Mouse (Mus musculus): Measurements from ENCODE around the gene AC170998.1. TPM values are rescaled to one million over a fixed set of nuclear protein-coding genes. Genes with fewer than 3 reads are reported as not detected.

Gene AC170998.1
- total and polyA plus RNA-seq, 2 experiments from 2014 or later: 2.7 to 3.2 TPM

GRCm38 (mm10) chr17:28701171-28701570 is 24.7 kb upstream of the AC170998.1 start:
- H3K4me2 ChIP-seq (ENCODE audit: low read depth, low read length, poor library complexity, severe bottlenecking): no peak overlapping the region
- DNase-seq (ENCODE audit: low spot score) (no peak), ATAC-seq (ENCODE audit: low FRiP score) (no peak)
- no peak overlapping the region for H3K9ac ChIP-seq (replicated peaks; ENCODE audit: low read length, poor library complexity, severe bottlenecking)
- no peak overlapping the region for H3K4me3 ChIP-seq (ENCODE audit: low read depth, low read length)
- no peaks in the 10 kb centered on the region for H3K27me3 ChIP-seq (ENCODE audit: insufficient read depth, low read length)
- H3K9me3 ChIP-seq (ENCODE audit: low read length): no peaks in the 10 kb centered on the region
- no peak for TF ChIP-seq CTCF (IDR thresholded peaks at IDR 0.05)
- no peaks in the 10 kb centered on the region for H3K36me3 ChIP-seq (ENCODE audit: insufficient read depth, low read length)
- 93% methylated on average over 4 of the region's 4 CpGs for WGBS
- H3K4me1 ChIP-seq (ENCODE audit: insufficient read depth, low read length): 0 out of 2 replicates have a peak, but pooled peaks cover 6% of the 10 kb centered on the region
- H3K27ac ChIP-seq (ENCODE audit: low read depth, low read length): no peak overlapping the region

- DNase-seq (ENCODE audit: low spot score) (no peak), ATAC-seq (ENCODE audit: low FRiP score) (no peak)
- no peak overlapping the region for H3K9ac ChIP-seq (replicated peaks; ENCODE audit: low read length, poor library complexity, severe bottlenecking)
- no peak overlapping the region for H3K27ac ChIP-seq (ENCODE audit: low read depth, low read length)
- no peak overlapping the region for H3K4me3 ChIP-seq (ENCODE audit: low read depth, low read length)
- 90% methylated on average over 3 of the region's 3 CpGs for WGBS
- no peaks in the 10 kb centered on the region for H3K27me3 ChIP-seq (ENCODE audit: insufficient read depth, low read length)
- H3K4me1 ChIP-seq (ENCODE audit: insufficient read depth, low read length): 0 out of 2 replicates have a peak, but pooled peaks cover 3% of the 10 kb centered on the region
- H3K4me2 ChIP-seq (ENCODE audit: low read depth, low read length, poor library complexity, severe bottlenecking): no peak overlapping the region
- no peak for TF ChIP-seq CTCF (IDR thresholded peaks at IDR 0.05)
- no peaks in the 10 kb centered on the region for H3K9me3 ChIP-seq (ENCODE audit: low read length)
- H3K36me3 ChIP-seq (ENCODE audit: insufficient read depth, low read length): no peaks in the 10 kb centered on the region
Measured at GRCm38 (mm10) chr17:28701737-28702136, 24.1 kb upstream of the AC170998.1 start.

- ATAC-seq (ENCODE audit: low FRiP score): no peak
- DNase-seq (ENCODE audit: low spot score): no peak
- no peaks in the 10 kb centered on the region for H3K36me3 ChIP-seq (ENCODE audit: insufficient read depth, low read length)
- WGBS: 88% methylated on average over 2 of the region's 2 CpGs
- no peaks in the 10 kb centered on the region for H3K9me3 ChIP-seq (ENCODE audit: low read length)
- H3K27me3 ChIP-seq (ENCODE audit: insufficient read depth, low read length): no peaks in the 10 kb centered on the region
- no peak overlapping the region for H3K4me2 ChIP-seq (ENCODE audit: low read depth, low read length, poor library complexity, severe bottlenecking)
- no peak for TF ChIP-seq CTCF (IDR thresholded peaks at IDR 0.05)
- H3K4me1 ChIP-seq (ENCODE audit: insufficient read depth, low read length): 0 out of 2 replicates have a peak, but pooled peaks cover 3% of the 10 kb centered on the region
- no peak overlapping the region for H3K27ac ChIP-seq (ENCODE audit: low read depth, low read length)
- H3K4me3 ChIP-seq (ENCODE audit: low read depth, low read length): no peak overlapping the region
- no peak overlapping the region for H3K9ac ChIP-seq (replicated peaks; ENCODE audit: low read length, poor library complexity, severe bottlenecking)
Measured at GRCm38 (mm10) chr17:28702646-28703045, 23.2 kb upstream of the AC170998.1 start.

- ATAC-seq (ENCODE audit: low FRiP score) (no peak), DNase-seq (ENCODE audit: low spot score) (no peak)
- Histone ChIP-seq H3K4me3 (ENCODE audit: low read depth, low read length) (no peak overlapping the region), H3K27me3 (ENCODE audit: insufficient read depth, low read length) (no peaks in the 10 kb centered on the region), H3K9ac (replicated peaks; ENCODE audit: low read length, poor library complexity, severe bottlenecking) (no peak overlapping the region), H3K4me1 (ENCODE audit: insufficient read depth, low read length) (no peaks in the 10 kb centered on the region), H3K27ac (ENCODE audit: low read depth, low read length) (no peak overlapping the region), H3K36me3 (ENCODE audit: insufficient read depth, low read length) (no peaks in the 10 kb centered on the region), H3K9me3 (ENCODE audit: low read length) (no peaks in the 10 kb centered on the region), H3K4me2 (ENCODE audit: low read depth, low read length, poor library complexity, severe bottlenecking) (no peak overlapping the region)
- no peak for TF ChIP-seq CTCF (IDR thresholded peaks at IDR 0.05)
- 35% methylated on average over 1 of the region's 1 CpGs for WGBS
Measured at GRCm38 (mm10) chr17:28706697-28707096, 19.2 kb upstream of the AC170998.1 start.

- Histone ChIP-seq H3K9ac (replicated peaks; ENCODE audit: low read length, poor library complexity, severe bottlenecking) (no peak overlapping the region), H3K9me3 (ENCODE audit: low read length) (no peaks in the 10 kb centered on the region), H3K36me3 (ENCODE audit: insufficient read depth, low read length) (no peaks in the 10 kb centered on the region), H3K4me3 (ENCODE audit: low read depth, low read length) (no peak overlapping the region), H3K4me2 (ENCODE audit: low read depth, low read length, poor library complexity, severe bottlenecking) (no peak overlapping the region), H3K4me1 (ENCODE audit: insufficient read depth, low read length) (no peaks in the 10 kb centered on the region), H3K27ac (ENCODE audit: low read depth, low read length) (no peak overlapping the region), H3K27me3 (ENCODE audit: insufficient read depth, low read length) (no peaks in the 10 kb centered on the region)
- 88% methylated on average over 3 of the region's 3 CpGs for WGBS
- no peak for ATAC-seq (ENCODE audit: low FRiP score)
- TF ChIP-seq CTCF (IDR thresholded peaks at IDR 0.05): no peak
- no peak for DNase-seq (ENCODE audit: low spot score)
Measured at GRCm38 (mm10) chr17:28707136-28707627, 18.7 kb upstream of the AC170998.1 start.

GRCm38 (mm10) chr17:28707816-28708215 is 18.1 kb upstream of the AC170998.1 start:
- whole genome bisulfite sequencing: 80% methylated on average over 2 of the region's 2 CpGs
- no peak for DNase-seq (ENCODE audit: low spot score)
- no peaks in the 10 kb centered on the region for H3K9me3 ChIP-seq (ENCODE audit: low read length)
- H3K4me2 ChIP-seq (ENCODE audit: low read depth, low read length, poor library complexity, severe bottlenecking): no peak overlapping the region
- no peak overlapping the region for H3K4me3 ChIP-seq (ENCODE audit: low read depth, low read length)
- no peaks in the 10 kb centered on the region for H3K4me1 ChIP-seq (ENCODE audit: insufficient read depth, low read length)
- H3K27ac ChIP-seq (ENCODE audit: low read depth, low read length): no peak overlapping the region
- no peaks in the 10 kb centered on the region for H3K27me3 ChIP-seq (ENCODE audit: insufficient read depth, low read length)
- TF ChIP-seq CTCF (IDR thresholded peaks at IDR 0.05): no peak
- H3K36me3 ChIP-seq (ENCODE audit: insufficient read depth, low read length): no peaks in the 10 kb centered on the region
- no peak for ATAC-seq (ENCODE audit: low FRiP score)
- no peak overlapping the region for H3K9ac ChIP-seq (replicated peaks; ENCODE audit: low read length, poor library complexity, severe bottlenecking)

Data from midbrain, postnatal 0 days (tissue).